Mouse (Mus musculus) activated CD4-positive, CD25-positive, alpha-beta regulatory T cell, adult 4 months (primary cell): Measurements from ENCODE around the gene Hddc3. TPM values are rescaled to one million over a fixed set of nuclear protein-coding genes. Genes with fewer than 3 reads are reported as not detected.

Experiments
- ATAC-seq: one replicate; pipeline ENCODE4 v1.8.0; 2017
- polyA plus RNA-seq, 2 experiments: library from polyadenylated mRNA; unstranded; fragments of 100-300 nt; shearing (Covaris generic); gene quantifications; one replicate each; pipeline ENCODE4 v1.2.1; 2017

Hddc3 gene
- polyA plus RNA-seq, 2 experiments from 2014 or later, result 8.6 to 9.0 TPM

DNA sequence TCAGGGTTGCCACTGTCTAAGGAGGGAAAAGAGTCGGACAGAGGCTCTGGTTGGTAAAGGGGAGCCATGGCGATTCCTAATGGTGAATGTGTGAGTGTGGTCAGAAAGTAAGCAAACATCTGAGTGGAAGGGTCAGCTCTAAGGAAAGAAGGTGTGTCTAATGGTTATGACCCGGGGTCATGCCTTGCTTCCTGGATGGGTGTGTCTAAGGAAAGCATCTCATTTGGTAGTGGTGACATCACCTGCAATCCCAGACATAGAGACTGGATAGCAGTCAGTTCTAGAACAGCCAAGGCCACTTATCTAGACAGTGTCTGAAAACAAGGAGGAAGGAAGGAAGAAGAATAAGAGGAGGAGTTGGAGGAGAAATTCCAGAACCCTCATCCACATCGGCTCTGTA is 8.1 kb upstream of the Hddc3 start:
- no peak for ATAC-seq

GRCm38 (mm10) chr7:80336932-80337331 is 6.0 kb upstream of the Hddc3 start:
- ATAC-seq, result no peak

- ATAC-seq, result no peak
These were observed 3.5 kb upstream of the Hddc3 start for GRCm38 (mm10) chr7:80339371-80339770.

DNA sequence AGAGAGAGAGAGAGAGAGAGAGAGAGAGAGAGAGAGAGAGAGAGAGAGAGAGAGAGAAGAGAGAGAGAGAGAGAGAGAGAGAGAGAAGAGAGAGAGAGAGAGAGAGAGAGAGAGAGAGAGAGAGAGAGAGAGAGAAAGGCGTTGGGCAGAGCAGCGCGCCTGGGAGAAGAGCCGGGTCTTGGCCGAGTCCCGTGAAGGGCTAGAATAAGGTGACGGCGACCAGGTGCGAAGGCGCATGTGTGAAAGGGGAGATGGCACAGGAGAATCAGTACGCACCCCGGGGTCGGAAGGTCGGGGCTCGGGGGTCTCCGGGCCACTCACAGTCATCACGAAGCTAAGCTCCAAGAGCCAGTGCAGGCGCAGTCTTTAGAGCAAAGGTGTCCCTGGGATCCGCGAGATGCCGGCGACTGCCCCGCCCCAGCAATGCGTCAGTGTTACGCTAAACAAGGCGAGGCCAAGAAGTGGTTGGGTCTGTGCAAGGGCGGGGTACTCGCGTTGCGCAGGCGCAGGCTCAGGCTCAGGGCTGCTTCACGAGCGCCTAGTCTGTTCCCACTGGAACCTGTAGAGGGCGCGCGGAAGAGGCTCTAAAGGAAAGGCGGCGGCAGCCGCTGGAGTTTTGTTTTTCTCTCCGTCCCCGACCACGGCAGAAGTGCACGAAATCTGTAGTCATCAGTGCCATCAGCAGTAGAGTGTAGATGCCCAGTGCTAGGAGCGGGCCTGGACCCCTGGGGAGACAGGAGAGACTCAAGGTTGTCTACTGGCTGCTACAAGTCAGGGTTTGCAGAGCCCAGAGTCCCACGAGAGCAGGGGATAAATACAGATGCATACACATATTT is 2.9 kb upstream of the Hddc3 start:
- peak; percentile 90 for ATAC-seq

GRCm38 (mm10) chr7:80340793-80341192 is 2.1 kb upstream of the Hddc3 start, which contains the start of gene Unc45a:
Gene Unc45a, minus strand, starts transcription at chr7:80341005.
- peak; percentile 64 for ATAC-seq

- no peak for ATAC-seq
These were observed 1.1 kb upstream of the Hddc3 start for GRCm38 (mm10) chr7:80341793-80342192.

GRCm38 (mm10) chr7:80343270-80344018 is 540 bp downstream of the Hddc3 start:
- ATAC-seq, result no peak

- no peak for ATAC-seq
These were observed 3.3 kb downstream of the Hddc3 start for GRCm38 (mm10) chr7:80346173-80346572.

DNA sequence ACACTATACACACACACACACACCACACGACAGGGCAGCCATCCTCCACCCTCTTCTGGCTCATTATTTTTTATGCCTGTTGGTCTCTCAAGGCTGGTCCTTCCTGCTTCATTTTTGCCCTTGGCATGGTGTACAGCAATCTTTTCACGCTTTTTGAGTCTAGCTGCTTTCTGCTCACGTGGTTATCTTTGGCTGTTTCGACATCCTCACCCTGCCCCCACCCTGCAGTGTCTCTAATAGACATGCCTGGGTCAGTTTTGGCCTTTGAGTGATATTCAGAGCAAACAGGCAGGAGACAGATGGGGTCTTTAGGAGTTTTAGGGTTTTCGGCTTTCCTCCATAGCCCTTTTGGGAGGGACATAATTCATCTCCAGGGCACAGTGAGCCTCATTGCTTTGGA is 3.9 kb downstream of the Hddc3 start:
- no peak for ATAC-seq

DNA sequence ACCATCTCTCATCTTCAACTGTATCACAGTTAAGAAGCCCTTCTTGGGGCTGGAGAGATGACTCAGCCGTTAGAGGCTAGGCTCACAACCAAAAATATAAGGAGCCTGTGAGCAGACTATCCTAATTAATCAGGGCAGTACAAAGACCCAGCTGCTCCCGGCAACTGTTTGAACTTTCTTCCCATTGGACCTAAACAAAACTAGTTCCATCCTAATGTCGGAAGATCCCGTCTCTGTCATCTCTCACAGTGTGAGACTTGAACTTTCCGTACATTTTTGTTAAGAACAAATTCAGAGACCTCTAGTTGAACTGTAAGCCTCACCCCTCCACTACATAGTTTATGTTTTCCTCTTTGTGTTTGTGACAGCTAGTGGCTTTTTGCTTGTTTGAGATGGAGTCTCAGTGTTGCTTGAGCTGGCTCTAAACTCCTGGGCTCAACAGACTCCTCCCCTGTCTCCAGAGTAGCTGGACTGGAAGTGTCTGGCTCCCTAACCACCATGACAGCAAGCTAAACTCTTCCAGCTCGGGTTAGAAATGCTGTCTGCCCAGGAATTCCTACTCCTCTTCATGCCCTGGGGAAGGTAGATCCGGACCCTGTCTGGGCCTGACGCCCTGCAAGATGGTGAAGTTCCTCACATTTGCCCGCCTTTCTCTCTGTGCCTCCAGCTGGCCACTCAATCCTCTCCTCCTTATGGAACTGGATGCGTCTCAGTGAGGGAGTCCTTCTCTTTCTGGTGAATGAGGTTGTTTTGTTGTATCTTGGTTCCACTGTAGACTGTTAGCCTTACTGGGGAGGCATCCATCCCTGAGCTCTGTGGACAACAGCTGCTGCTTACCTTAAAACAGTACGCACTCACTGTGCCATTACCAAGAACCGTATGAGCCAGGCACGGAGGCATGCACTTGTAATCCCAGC is 5.0 kb downstream of the Hddc3 start:
- no peak for ATAC-seq

DNA sequence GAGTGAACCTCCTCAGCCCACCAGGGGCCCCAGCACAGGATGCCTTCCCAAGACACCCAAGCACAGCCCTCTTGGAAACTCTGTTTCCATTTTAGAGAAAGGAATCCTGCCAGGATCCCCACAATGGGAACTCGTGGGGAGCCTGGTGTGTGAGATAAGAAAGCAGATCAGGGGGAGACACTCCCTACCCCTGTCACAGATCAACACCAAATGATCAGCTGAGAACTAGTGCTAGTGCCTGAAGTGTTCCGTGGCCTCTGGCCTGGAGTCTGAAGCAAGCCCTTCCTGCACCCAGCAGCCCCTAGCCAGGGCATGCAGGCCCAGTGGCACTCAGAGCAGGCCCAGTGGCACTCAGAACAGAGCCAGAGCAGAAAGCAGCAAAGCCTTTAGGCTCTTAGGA is 7.9 kb downstream of the Hddc3 start:
- ATAC-seq, result no peak

GRCm38 (mm10) chr7:80352920-80353319 is 10.0 kb downstream of the Hddc3 start:
- no peak for ATAC-seq

GRCm38 (mm10) chr7:80356351-80356750 is 13.4 kb downstream of the Hddc3 start:
- no peak for ATAC-seq

DNA sequence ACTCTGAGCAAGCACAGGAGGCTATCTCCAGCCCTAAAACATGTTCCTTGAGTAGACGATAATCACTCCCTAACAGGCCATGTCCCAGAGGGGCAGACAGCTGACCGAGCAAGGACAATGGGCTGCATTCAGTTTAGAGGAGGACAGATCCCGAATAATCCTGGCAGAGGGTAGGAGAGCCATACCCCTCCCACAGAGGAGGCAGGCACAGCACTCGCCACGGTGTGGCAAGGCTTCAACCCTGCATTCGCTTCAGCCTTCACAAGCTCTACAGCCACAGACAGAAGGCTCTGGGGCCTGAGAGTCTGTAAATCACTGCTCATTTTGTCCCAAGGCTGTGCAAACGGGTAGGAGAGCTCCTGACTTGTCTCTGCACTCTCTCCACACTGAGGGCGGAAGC is 14.3 kb downstream of the Hddc3 start:
- no peak for ATAC-seq

GRCm38 (mm10) chr7:80358039-80358438 is 15.1 kb downstream of the Hddc3 start:
- ATAC-seq, result no peak

DNA sequence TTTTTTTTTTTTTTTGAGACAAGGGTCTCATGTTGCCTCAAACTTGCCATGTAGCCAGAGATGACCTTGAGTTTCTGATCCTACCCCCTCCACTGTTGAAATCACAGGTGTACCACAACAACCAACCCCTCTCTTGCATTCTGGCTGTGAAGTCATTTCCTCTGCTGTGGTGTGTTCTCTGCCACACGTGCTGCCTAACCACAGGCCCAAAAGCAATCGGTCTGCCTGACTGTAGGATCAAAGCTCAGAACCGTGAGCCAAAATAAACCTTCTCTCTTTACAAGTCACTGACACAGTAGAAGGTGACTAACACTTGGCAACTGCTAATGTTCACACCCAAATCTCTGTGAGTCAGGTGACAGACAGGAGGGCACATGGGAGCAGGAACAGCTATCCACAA is 17.5 kb downstream of the Hddc3 start:
- ATAC-seq, result no peak

GRCm38 (mm10) chr7:80365759-80366158 is 22.9 kb downstream of the Hddc3 start:
- no peak for ATAC-seq

DNA sequence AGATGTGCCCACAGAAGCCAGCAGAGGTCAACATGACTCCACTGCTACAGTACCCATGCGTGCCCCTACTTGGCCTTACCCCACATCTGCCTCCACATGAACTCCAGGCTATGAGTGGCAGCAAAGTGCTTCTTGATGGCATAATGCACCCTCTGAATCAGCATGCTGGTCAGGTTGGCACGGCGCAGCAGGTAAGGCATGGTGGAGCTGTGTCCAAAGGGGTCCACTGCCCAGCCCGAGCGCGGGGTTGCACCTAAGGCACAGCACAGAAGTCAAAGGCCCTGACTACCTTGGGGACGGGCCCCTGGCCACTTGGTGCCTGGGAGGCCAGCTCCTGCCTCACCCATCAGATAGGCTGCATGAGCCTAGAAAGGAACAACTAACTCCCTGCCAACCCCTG is 24.3 kb downstream of the Hddc3 start:
- no peak for ATAC-seq

- no peak for ATAC-seq
These were observed 25.1 kb downstream of the Hddc3 start for GRCm38 (mm10) chr7:80368009-80368408.

- peak; percentile 41 for ATAC-seq
These were observed 25.9 kb downstream of the Hddc3 start for GRCm38 (mm10) chr7:80368635-80369421.

DNA sequence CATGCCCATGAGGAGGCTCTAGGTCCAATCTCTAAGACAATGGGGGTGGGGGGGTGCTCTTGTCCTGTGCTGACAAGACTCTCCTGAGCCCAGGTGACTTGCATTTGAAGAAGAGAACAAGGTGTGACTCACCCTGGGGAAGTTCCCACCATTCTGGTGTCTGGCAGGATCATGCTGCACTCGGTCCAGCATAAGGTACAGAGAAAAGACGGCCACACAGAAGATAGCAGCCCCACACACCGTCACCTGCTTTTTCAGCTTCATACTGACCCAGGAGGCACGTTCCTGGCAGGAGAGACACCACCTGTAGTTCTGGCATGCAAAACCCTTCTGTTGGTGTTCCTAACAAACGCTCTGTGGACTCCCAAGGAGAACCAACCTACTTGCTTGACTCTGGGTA is 26.6 kb downstream of the Hddc3 start:
- ATAC-seq, result peak; percentile 5

DNA sequence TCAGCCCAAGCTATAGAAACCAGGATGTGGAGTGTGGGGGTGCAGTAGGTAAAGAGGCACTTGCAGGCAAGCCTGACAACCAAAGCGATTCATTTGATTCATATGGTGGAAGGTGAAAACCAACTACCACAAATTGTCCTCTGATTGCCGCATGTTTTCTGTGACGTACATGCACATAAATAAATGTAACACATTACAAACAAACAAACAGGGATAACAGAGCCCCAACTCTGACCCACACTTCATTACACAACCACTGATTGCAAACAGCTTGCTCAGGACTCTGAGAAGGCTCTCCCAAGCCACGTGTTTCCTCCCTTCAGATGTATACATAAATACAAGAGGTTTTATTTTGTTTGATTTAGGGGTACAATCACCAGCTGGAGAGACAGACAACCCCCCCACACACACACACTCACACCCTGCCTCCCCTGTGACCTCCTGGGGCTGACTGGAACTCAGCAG is 27.1 kb downstream of the Hddc3 start:
- peak; percentile 19 for ATAC-seq
